Mouse (Mus musculus): Measurements from ENCODE around the gene Prcd. TPM values are rescaled to one million over a fixed set of nuclear protein-coding genes. Genes with fewer than 3 reads are reported as not detected.
"Not testable (repeated sequence)": the region's sequence is repeated elsewhere in the genome, so short reads cannot be mapped to it uniquely, and the experiment has no call there.

The Prcd gene
- 5.0 and 11.0 TPM in 2 replicates for polyA plus RNA-seq (2015; fragmentation: Nextera tagmentation; extraction: Ambion mirVana)

GRCm38 (mm10) chr11:116653234-116653633, at the start of gene Prcd:
Gene Prcd (plus strand): TSS chr11:116653534.
- WGBS, result 5% methylated on average over 10 of the region's 10 CpGs
- H3K27ac ChIP-seq (ENCODE audit: low read length), result no peak within 1 kb of the TSS
- H3K27me3 ChIP-seq (ENCODE audit: control insufficient read depth, insufficient read depth, low read depth, low read length), result peaks cover 31% of the 10 kb centered on the region

GRCm38 (mm10) chr11:116604097-116604496, 49.2 kb upstream of the Prcd start:
- H3K4me3 ChIP-seq (ENCODE audit: low read length), result no peak overlapping the region
- no peak overlapping the region for H3K4me2 ChIP-seq (ENCODE audit: low read depth, low read length)
- H3K27ac ChIP-seq (ENCODE audit: low read length), result no peak overlapping the region
- no peaks in the 10 kb centered on the region for H3K9me3 ChIP-seq (ENCODE audit: control insufficient read depth, low read length)
- no peak overlapping the region for H3K9ac ChIP-seq (ENCODE audit: low read length)
- H3K36me3 ChIP-seq (ENCODE audit: control insufficient read depth, insufficient read depth, low read length), result peaks cover 20% of the 10 kb centered on the region
- ATAC-seq (ENCODE audit: low read depth), result no peak
- 84% methylated on average over 12 of the region's 12 CpGs for WGBS
- H3K4me1 ChIP-seq (replicated peaks; ENCODE audit: control insufficient read depth, insufficient read depth, low read length), result no peaks in the 10 kb centered on the region
- H3K27me3 ChIP-seq (ENCODE audit: control insufficient read depth, insufficient read depth, low read depth, low read length), result no peaks in the 10 kb centered on the region

More at GRCm38 (mm10) chr11:116653234-116653633, at the start of gene Prcd:
- Histone ChIP-seq H3K4me2 (ENCODE audit: low read depth, low read length) (peak within 1 kb of the TSS; percentile 98), H3K36me3 (ENCODE audit: control insufficient read depth, insufficient read depth, low read length) (no peaks in the 10 kb centered on the region), H3K9ac (ENCODE audit: low read length) (peak within 1 kb of the TSS; percentile 74), H3K4me3 (ENCODE audit: low read length) (peak within 1 kb of the TSS; percentile 61), H3K4me1 (replicated peaks; ENCODE audit: control insufficient read depth, insufficient read depth, low read length) (peaks cover 30% of the 10 kb centered on the region), H3K9me3 (ENCODE audit: control insufficient read depth, low read length) (no peaks in the 10 kb centered on the region)
- ATAC-seq (ENCODE audit: low read depth), result no peak

GRCm38 (mm10) chr11:116607717-116608116, 45.6 kb upstream of the Prcd start:
- H3K27ac ChIP-seq (ENCODE audit: low read length), result no peak overlapping the region
- no peaks in the 10 kb centered on the region for H3K9me3 ChIP-seq (ENCODE audit: control insufficient read depth, low read length)
- no peak for ATAC-seq (ENCODE audit: low read depth)
- H3K4me3 ChIP-seq (ENCODE audit: low read length), result no peak overlapping the region
- peaks cover 14% of the 10 kb centered on the region for H3K36me3 ChIP-seq (ENCODE audit: control insufficient read depth, insufficient read depth, low read length)
- WGBS, result 82% methylated on average over 3 of the region's 3 CpGs
- H3K27me3 ChIP-seq (ENCODE audit: control insufficient read depth, insufficient read depth, low read depth, low read length), result no peaks in the 10 kb centered on the region
- no peaks in the 10 kb centered on the region for H3K4me1 ChIP-seq (replicated peaks; ENCODE audit: control insufficient read depth, insufficient read depth, low read length)
- H3K4me2 ChIP-seq (ENCODE audit: low read depth, low read length), result no peak overlapping the region
- no peak overlapping the region for H3K9ac ChIP-seq (ENCODE audit: low read length)

- 78% methylated on average over 15 of the region's 15 CpGs for WGBS
- H3K27ac ChIP-seq (ENCODE audit: low read length), result no peak overlapping the region
- H3K27me3 ChIP-seq (ENCODE audit: control insufficient read depth, insufficient read depth, low read depth, low read length), result no peaks in the 10 kb centered on the region
- no peak overlapping the region for H3K4me3 ChIP-seq (ENCODE audit: low read length)
- no peak overlapping the region for H3K4me2 ChIP-seq (ENCODE audit: low read depth, low read length)
- peaks cover 8% of the 10 kb centered on the region for H3K36me3 ChIP-seq (ENCODE audit: control insufficient read depth, insufficient read depth, low read length)
- no peak overlapping the region for H3K9ac ChIP-seq (ENCODE audit: low read length)
- no peaks in the 10 kb centered on the region for H3K9me3 ChIP-seq (ENCODE audit: control insufficient read depth, low read length)
- peaks cover 1% of the 10 kb centered on the region for H3K4me1 ChIP-seq (replicated peaks; ENCODE audit: control insufficient read depth, insufficient read depth, low read length)
- no peak for ATAC-seq (ENCODE audit: low read depth)
Measured at GRCm38 (mm10) chr11:116609965-116610630, 43.2 kb upstream of the Prcd start.

GRCm38 (mm10) chr11:116611168-116611567, 42.2 kb upstream of the Prcd start:
- not testable (repeated sequence) for H3K9ac ChIP-seq (ENCODE audit: low read length); ATAC-seq (ENCODE audit: low read depth); H3K9me3 ChIP-seq (ENCODE audit: control insufficient read depth, low read length); H3K4me2 ChIP-seq (ENCODE audit: low read depth, low read length); H3K27ac ChIP-seq (ENCODE audit: low read length); H3K27me3 ChIP-seq (ENCODE audit: control insufficient read depth, insufficient read depth, low read depth, low read length); H3K4me3 ChIP-seq (ENCODE audit: low read length); H3K36me3 ChIP-seq (ENCODE audit: control insufficient read depth, insufficient read depth, low read length)
- H3K4me1 ChIP-seq (replicated peaks; ENCODE audit: control insufficient read depth, insufficient read depth, low read length), result peaks cover 12% of the 10 kb centered on the region
- 88% methylated on average over 9 of the region's 9 CpGs for WGBS

- Histone ChIP-seq H3K9ac (ENCODE audit: low read length) (no peak overlapping the region), H3K4me1 (replicated peaks; ENCODE audit: control insufficient read depth, insufficient read depth, low read length) (peaks cover 19% of the 10 kb centered on the region), H3K36me3 (ENCODE audit: control insufficient read depth, insufficient read depth, low read length) (peaks cover 2% of the 10 kb centered on the region), H3K4me3 (ENCODE audit: low read length) (no peak overlapping the region), H3K27ac (ENCODE audit: low read length) (no peak overlapping the region), H3K27me3 (ENCODE audit: control insufficient read depth, insufficient read depth, low read depth, low read length) (no peaks in the 10 kb centered on the region), H3K9me3 (ENCODE audit: control insufficient read depth, low read length) (no peaks in the 10 kb centered on the region), H3K4me2 (ENCODE audit: low read depth, low read length) (no peak overlapping the region)
- no peak for ATAC-seq (ENCODE audit: low read depth)
- 77% methylated on average over 9 of the region's 9 CpGs for WGBS
Measured at GRCm38 (mm10) chr11:116611883-116612282, 41.5 kb upstream of the Prcd start.

GRCm38 (mm10) chr11:116612554-116612953, 40.8 kb upstream of the Prcd start:
- H3K27ac ChIP-seq (ENCODE audit: low read length), result no peak overlapping the region
- H3K9me3 ChIP-seq (ENCODE audit: control insufficient read depth, low read length), result no peaks in the 10 kb centered on the region
- no peak for ATAC-seq (ENCODE audit: low read depth)
- H3K9ac ChIP-seq (ENCODE audit: low read length), result no peak overlapping the region
- no peak overlapping the region for H3K4me2 ChIP-seq (ENCODE audit: low read depth, low read length)
- H3K4me3 ChIP-seq (ENCODE audit: low read length), result no peak overlapping the region
- WGBS, result 92% methylated on average over 1 of the region's 1 CpGs
- no peaks in the 10 kb centered on the region; the same call in none of the 2 replicates for H3K36me3 ChIP-seq (ENCODE audit: control insufficient read depth, insufficient read depth, low read length)
- no peaks in the 10 kb centered on the region for H3K27me3 ChIP-seq (ENCODE audit: control insufficient read depth, insufficient read depth, low read depth, low read length)
- peaks cover 23% of the 10 kb centered on the region for H3K4me1 ChIP-seq (replicated peaks; ENCODE audit: control insufficient read depth, insufficient read depth, low read length)

- ATAC-seq (ENCODE audit: low read depth), result no peak
- Histone ChIP-seq H3K9ac (ENCODE audit: low read length) (no peak overlapping the region), H3K4me2 (ENCODE audit: low read depth, low read length) (no peak overlapping the region), H3K4me3 (ENCODE audit: low read length) (no peak overlapping the region), H3K4me1 (replicated peaks; ENCODE audit: control insufficient read depth, insufficient read depth, low read length) (peaks cover 30% of the 10 kb centered on the region), H3K27ac (ENCODE audit: low read length) (no peak overlapping the region), H3K9me3 (ENCODE audit: control insufficient read depth, low read length) (no peaks in the 10 kb centered on the region), H3K36me3 (ENCODE audit: control insufficient read depth, insufficient read depth, low read length) (no peaks in the 10 kb centered on the region; the same call in none of the 2 replicates), H3K27me3 (ENCODE audit: control insufficient read depth, insufficient read depth, low read depth, low read length) (no peaks in the 10 kb centered on the region)
- 83% methylated on average over 6 of the region's 6 CpGs for WGBS
Measured at GRCm38 (mm10) chr11:116613234-116613633, 40.1 kb upstream of the Prcd start.

- 23% methylated on average over 15 of the region's 15 CpGs for WGBS
- H3K9ac ChIP-seq (ENCODE audit: low read length), result peak overlapping the region; percentile 20
- no peaks in the 10 kb centered on the region; the same call in 1 of the 2 replicates for H3K36me3 ChIP-seq (ENCODE audit: control insufficient read depth, insufficient read depth, low read length)
- no peaks in the 10 kb centered on the region for H3K27me3 ChIP-seq (ENCODE audit: control insufficient read depth, insufficient read depth, low read depth, low read length)
- peak; percentile 42; the same call in 1 of the 2 replicates for ATAC-seq (ENCODE audit: low read depth)
- H3K27ac ChIP-seq (ENCODE audit: low read length), result peak overlapping the region; percentile 61
- H3K9me3 ChIP-seq (ENCODE audit: control insufficient read depth, low read length), result no peaks in the 10 kb centered on the region
- H3K4me1 ChIP-seq (replicated peaks; ENCODE audit: control insufficient read depth, insufficient read depth, low read length), result peaks cover 57% of the 10 kb centered on the region
- H3K4me2 ChIP-seq (ENCODE audit: low read depth, low read length), result peak overlapping the region; percentile 29
- no peak overlapping the region for H3K4me3 ChIP-seq (ENCODE audit: low read length)
Measured at GRCm38 (mm10) chr11:116615735-116616437, 37.4 kb upstream of the Prcd start.

Data from lung, embryonic 16.5 days (tissue).